ENCODE assay signal across 38 mouse cellular contexts in the genomic region with DNA sequence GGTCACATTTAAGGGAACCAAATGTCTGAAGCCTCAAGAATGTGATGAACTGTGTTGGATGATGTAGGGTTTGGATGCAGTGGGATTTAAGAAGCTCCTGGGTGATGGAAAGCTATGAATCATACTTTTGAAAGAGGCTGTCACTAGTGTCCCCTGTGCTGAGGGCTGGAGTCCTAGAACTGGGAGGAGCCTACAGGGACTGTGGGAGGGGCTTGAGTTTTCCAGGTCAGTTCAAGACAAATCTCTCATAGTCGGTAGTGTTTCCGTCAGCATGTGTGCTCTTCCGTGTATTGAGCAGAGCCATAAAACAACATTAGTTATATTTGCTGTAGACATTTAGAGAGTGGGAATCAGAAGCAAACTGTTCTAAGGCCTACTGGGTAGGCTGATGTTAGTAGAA. TPM values are rescaled to one million over a fixed set of nuclear protein-coding genes. Genes with fewer than 3 reads are reported as not detected.
A peak's percentile ranks its signal among the peaks of the same experiment; 100 is the strongest.
DNase-seq lines count a peak whose midpoint lies in the region; ATAC-seq and TF ChIP-seq lines count a peak whose summit lies in the region.
"Had no signal": no experiment of that assay in that cellular context is flagged by ENCODE, and none has a peak within 500 bp of the region (broad histone marks: within the 10 kb centered on the region; RNA-seq: fewer than 3 reads in every experiment).

No protein-coding gene starts in this region.

- TF ChIP-seq CTCF in intestine, postnatal 0 days (IDR thresholded peaks at IDR 0.05; ENCODE audit: low read depth), result no peak
- TF ChIP-seq CTCF in liver, postnatal 0 days (IDR thresholded peaks at IDR 0.05; ENCODE audit: low read depth), result no peak

- H3K27me3 ChIP-seq in intestine, postnatal 0 days (replicated peaks; ENCODE audit: control insufficient read depth, insufficient read depth, low read length), result no peaks in the 10 kb centered on the region
- no peaks in the 10 kb centered on the region for H3K27me3 ChIP-seq in intestine, embryonic 16.5 days (replicated peaks; ENCODE audit: control insufficient read depth, insufficient read depth, low read length)
- H3K27me3 ChIP-seq in liver, postnatal 0 days (ENCODE audit: insufficient read depth, low read length), result no peaks in the 10 kb centered on the region
- H3K27me3 ChIP-seq in liver, embryonic 12.5 days (replicated peaks), result no peaks in the 10 kb centered on the region
- H3K27me3 ChIP-seq: embryonic facial prominence, embryonic 15.5 days; forebrain, embryonic 13.5 days; hindbrain, embryonic 12.5 days; intestine, embryonic 15.5 days; midbrain, embryonic 13.5 days; neural tube, embryonic 13.5 days had no signal

- no peak overlapping the region for H3K9ac ChIP-seq in intestine, postnatal 0 days (ENCODE audit: low read depth, low read length)
- H3K9ac ChIP-seq in intestine, embryonic 16.5 days (ENCODE audit: low read depth, low read length), result no peak overlapping the region
- no peak overlapping the region for H3K9ac ChIP-seq in liver, postnatal 0 days (replicated peaks)
- H3K9ac ChIP-seq in liver, embryonic 12.5 days, result no peak overlapping the region
- H3K9ac ChIP-seq: embryonic facial prominence, embryonic 15.5 days; forebrain, embryonic 13.5 days; hindbrain, embryonic 12.5 days; intestine, embryonic 15.5 days; midbrain, embryonic 13.5 days; neural tube, embryonic 13.5 days had no signal

- H3K4me1 ChIP-seq in intestine, postnatal 0 days (replicated peaks; ENCODE audit: control insufficient read depth, insufficient read depth, low read length), result no peaks in the 10 kb centered on the region
- H3K4me1 ChIP-seq in intestine, embryonic 16.5 days (ENCODE audit: control insufficient read depth, insufficient read depth, low read length), result peaks cover 8% of the 10 kb centered on the region; the same call in 1 of the 2 replicates
- H3K4me1 ChIP-seq in liver, postnatal 0 days (ENCODE audit: insufficient read depth), result no peaks in the 10 kb centered on the region; the same call in 1 of the 2 replicates
- H3K4me1 ChIP-seq in liver, embryonic 12.5 days, result 0 out of 2 replicates have a peak, but pooled peaks cover 4% of the 10 kb centered on the region
- H3K4me1 ChIP-seq: forebrain, embryonic 13.5 days; hindbrain, embryonic 12.5 days; midbrain, embryonic 13.5 days; neural tube, embryonic 13.5 days had no signal

- ATAC-seq in intestine, postnatal 0 days, result 0 out of 2 replicates have a peak, but pooled peaks have one; percentile 7
- no peak for ATAC-seq in intestine, embryonic 16.5 days
- peak; percentile 37; the same call in 1 of the 2 replicates for ATAC-seq in liver, postnatal 0 days
- ATAC-seq in liver, embryonic 12.5 days, result no peak
- 0 out of 2 replicates have a peak, but pooled peaks have one; percentile 26 for ATAC-seq in erythroblast, adult 5-6 weeks (replicated peaks; ENCODE audit: low FRiP score, poor library complexity, severe bottlenecking)
- ATAC-seq: CD4-positive, CD25-positive, alpha-beta regulatory T cell, adult 4 months; forebrain, embryonic 13.5 days; hindbrain, postnatal 0 days; intestine, embryonic 15.5 days; lung, postnatal 0 days; midbrain, embryonic 13.5 days had no signal

- no peak overlapping the region for H3K4me2 ChIP-seq in intestine, postnatal 0 days (replicated peaks; ENCODE audit: low read depth)
- no peak overlapping the region for H3K4me2 ChIP-seq in intestine, embryonic 16.5 days (ENCODE audit: low read depth, low read length)
- H3K4me2 ChIP-seq in liver, postnatal 0 days (ENCODE audit: low read depth, low read length), result no peak overlapping the region
- no peak overlapping the region for H3K4me2 ChIP-seq in liver, embryonic 12.5 days
- H3K4me2 ChIP-seq: embryonic facial prominence, embryonic 15.5 days; forebrain, embryonic 13.5 days; heart, embryonic 11.5 days; hindbrain, embryonic 12.5 days; intestine, embryonic 15.5 days; midbrain, embryonic 13.5 days; neural tube, embryonic 13.5 days had no signal

- H3K9me3 ChIP-seq in intestine, postnatal 0 days (ENCODE audit: control insufficient read depth), result no peaks in the 10 kb centered on the region
- H3K9me3 ChIP-seq in intestine, embryonic 16.5 days (ENCODE audit: control insufficient read depth, low read length), result no peaks in the 10 kb centered on the region
- H3K9me3 ChIP-seq in liver, postnatal 0 days (ENCODE audit: low read length), result no peaks in the 10 kb centered on the region
- H3K9me3 ChIP-seq in liver, embryonic 12.5 days (replicated peaks), result no peaks in the 10 kb centered on the region
- H3K9me3 ChIP-seq: embryonic facial prominence, embryonic 10.5 days; embryonic facial prominence, embryonic 15.5 days; forebrain, embryonic 13.5 days; hindbrain, embryonic 12.5 days; intestine, embryonic 15.5 days; midbrain, embryonic 13.5 days; neural tube, embryonic 13.5 days had no signal

- no peak overlapping the region for H3K27ac ChIP-seq in intestine, postnatal 0 days (ENCODE audit: low read depth, low read length)
- H3K27ac ChIP-seq in intestine, embryonic 16.5 days (ENCODE audit: low read length), result no peak overlapping the region
- H3K27ac ChIP-seq in liver, postnatal 0 days (ENCODE audit: low read depth), result no peak overlapping the region
- H3K27ac ChIP-seq in liver, embryonic 12.5 days, result no peak overlapping the region
- H3K27ac ChIP-seq: embryonic facial prominence, embryonic 10.5 days; embryonic facial prominence, embryonic 15.5 days; forebrain, embryonic 13.5 days; hindbrain, embryonic 12.5 days; hindbrain, postnatal 0 days; intestine, embryonic 15.5 days; midbrain, embryonic 13.5 days; neural tube, embryonic 13.5 days had no signal

- no peak for TF ChIP-seq EP300 in liver, postnatal 0 days (IDR thresholded peaks at IDR 0.05; ENCODE audit: low read depth)

- no peak for DNase-seq in liver, postnatal 0 days
- DNase-seq in left cerebral cortex, adult 9 months (ENCODE audit: low spot score in 2 of 2), result no peak
- no peak for DNase-seq in ovary, postnatal 36 days (ENCODE audit: low spot score)
- DNase-seq: adrenal gland, postnatal 36 days; cerebellum, adult 18-20 months; cerebellum, postnatal 10 days; gastrocnemius, postnatal 14 days; heart, postnatal 36 days; kidney, postnatal 25 days; left cerebral cortex, postnatal 4 days; lung, adult 18-20 months; lung, postnatal 4 days; right cerebral cortex, postnatal 25 days; thymus, postnatal 25 days had no signal

- peaks cover 33% of the 10 kb centered on the region for H3K36me3 ChIP-seq in intestine, postnatal 0 days (ENCODE audit: control insufficient read depth, insufficient read depth)
- H3K36me3 ChIP-seq in intestine, embryonic 16.5 days (ENCODE audit: control insufficient read depth, insufficient read depth, low read length), result peaks cover 6% of the 10 kb centered on the region
- peaks cover 32% of the 10 kb centered on the region for H3K36me3 ChIP-seq in liver, postnatal 0 days (replicated peaks; ENCODE audit: insufficient read depth, low read length)
- H3K36me3 ChIP-seq in liver, embryonic 12.5 days, result peaks cover 52% of the 10 kb centered on the region

- 21% methylated on average over 3 of the region's 3 CpGs for WGBS in intestine, postnatal 0 days
- WGBS in intestine, embryonic 16.5 days, result 34% methylated on average over 3 of the region's 3 CpGs
- WGBS in liver, postnatal 0 days (ENCODE audit: insufficient replicate concordance), result 42% methylated on average over 3 of the region's 3 CpGs
- WGBS in liver, embryonic 12.5 days (ENCODE audit: insufficient replicate concordance), result 52% methylated on average over 3 of the region's 3 CpGs

- H3K4me3 ChIP-seq in intestine, postnatal 0 days (ENCODE audit: low read depth, low read length), result no peak overlapping the region
- no peak overlapping the region for H3K4me3 ChIP-seq in intestine, embryonic 16.5 days (ENCODE audit: low read length)
- H3K4me3 ChIP-seq in liver, postnatal 0 days (ENCODE audit: low read depth, low read length), result no peak overlapping the region
- H3K4me3 ChIP-seq in liver, embryonic 12.5 days, result no peak overlapping the region
- H3K4me3 ChIP-seq: embryonic facial prominence, embryonic 10.5 days; embryonic facial prominence, embryonic 15.5 days; forebrain, embryonic 13.5 days; hindbrain, embryonic 12.5 days; intestine, embryonic 15.5 days; midbrain, embryonic 13.5 days; neural tube, embryonic 13.5 days had no signal

RNA-seq across cellular contexts. Expression of a gene that starts 2.4 kb away (rescaled TPM):
- 0.34 and 0.41 TPM in 2 replicates for polyA plus RNA-seq in intestine, postnatal 0 days (2015; fragmentation: Nextera tagmentation; extraction: Ambion mirVana)
- polyA plus RNA-seq in intestine, embryonic 16.5 days (2015; fragmentation: Nextera tagmentation; extraction: Ambion mirVana), result 0.86 and 0.88 TPM in 2 replicates
- 0.44 and 0.60 TPM in 2 replicates for polyA plus RNA-seq in liver, postnatal 0 days (2015; fragmentation: Nextera tagmentation; extraction: Ambion mirVana)
- 2.2 TPM in 2 replicates for polyA plus RNA-seq in liver, embryonic 12.5 days (2016; fragmentation: Nextera tagmentation; extraction: Ambion mirVana)
- total RNA-seq in erythroblast, adult 5-6 weeks (2015; ENCODE audit: low replicate concordance), result 47.1 and 65.0 TPM in 2 replicates
- total RNA-seq in erythroblast, adult 5-6 weeks (2017; ENCODE audit: low replicate concordance), result 44.1 and 45.0 TPM in 2 replicates

RNA-seq across cellular contexts. Expression of a gene that starts 3.1 kb away (rescaled TPM):
- 3.7 and 4.4 TPM in 2 replicates for polyA plus RNA-seq in intestine, postnatal 0 days (2015; fragmentation: Nextera tagmentation; extraction: Ambion mirVana)
- 2.4 and 2.7 TPM in 2 replicates for polyA plus RNA-seq in intestine, embryonic 16.5 days (2015; fragmentation: Nextera tagmentation; extraction: Ambion mirVana)
- polyA plus RNA-seq in liver, postnatal 0 days (2015; fragmentation: Nextera tagmentation; extraction: Ambion mirVana), result 0.05 and 0.06 TPM in 2 replicates
- polyA plus RNA-seq in liver, embryonic 12.5 days (2016; fragmentation: Nextera tagmentation; extraction: Ambion mirVana), result 0.05 and 0.06 TPM in 2 replicates
- 4.0 and 6.9 TPM in 2 replicates for total RNA-seq in erythroblast, adult 5-6 weeks (2015; ENCODE audit: low replicate concordance)
- total RNA-seq in erythroblast, adult 5-6 weeks (2017; ENCODE audit: low replicate concordance), result 2.9 and 6.6 TPM in 2 replicates
- total RNA-seq: granulocyte monocyte progenitor cell, adult 5-6 weeks; megakaryocyte-erythroid progenitor cell, adult 5-6 weeks had no signal
- polyA plus RNA-seq: CD4-positive, CD25-positive, alpha-beta regulatory T cell, adult 4 months; forebrain, embryonic 13.5 days; hindbrain, embryonic 12.5 days; midbrain, embryonic 13.5 days; neural tube, embryonic 13.5 days had no signal

RNA-seq across cellular contexts. Expression of a gene that starts 11.3 kb away (rescaled TPM):
- 59.5 and 60.2 TPM in 2 replicates for polyA plus RNA-seq in intestine, postnatal 0 days (2015; fragmentation: Nextera tagmentation; extraction: Ambion mirVana)
- polyA plus RNA-seq in intestine, embryonic 16.5 days (2015; fragmentation: Nextera tagmentation; extraction: Ambion mirVana), result 119 and 125 TPM in 2 replicates
- polyA plus RNA-seq in liver, postnatal 0 days (2015; fragmentation: Nextera tagmentation; extraction: Ambion mirVana), result 78.4 and 78.8 TPM in 2 replicates
- 263 and 273 TPM in 2 replicates for polyA plus RNA-seq in liver, embryonic 12.5 days (2016; fragmentation: Nextera tagmentation; extraction: Ambion mirVana)
- total RNA-seq in erythroblast, adult 5-6 weeks (2015; ENCODE audit: low replicate concordance), result 797 and 835 TPM in 2 replicates
- total RNA-seq in erythroblast, adult 5-6 weeks (2017; ENCODE audit: low replicate concordance), result 707 and 918 TPM in 2 replicates

RNA-seq across cellular contexts. Expression of a gene that starts 25.2 kb away (rescaled TPM):
- 117 and 124 TPM in 2 replicates for polyA plus RNA-seq in intestine, postnatal 0 days (2015; fragmentation: Nextera tagmentation; extraction: Ambion mirVana)
- 136 and 145 TPM in 2 replicates for polyA plus RNA-seq in intestine, embryonic 16.5 days (2015; fragmentation: Nextera tagmentation; extraction: Ambion mirVana)
- polyA plus RNA-seq in liver, postnatal 0 days (2015; fragmentation: Nextera tagmentation; extraction: Ambion mirVana), result 65.1 and 72.3 TPM in 2 replicates
- polyA plus RNA-seq in liver, embryonic 12.5 days (2016; fragmentation: Nextera tagmentation; extraction: Ambion mirVana), result 115 and 119 TPM in 2 replicates
- 98.0 and 105 TPM in 2 replicates for total RNA-seq in erythroblast, adult 5-6 weeks (2015; ENCODE audit: low replicate concordance)
- total RNA-seq in erythroblast, adult 5-6 weeks (2017; ENCODE audit: low replicate concordance), result 362 and 618 TPM in 2 replicates

RNA-seq across cellular contexts. Expression of a gene that starts 40.0 kb away (rescaled TPM):
- 54.3 and 63.3 TPM in 2 replicates for polyA plus RNA-seq in intestine, postnatal 0 days (2015; fragmentation: Nextera tagmentation; extraction: Ambion mirVana)
- 1.2 and 1.9 TPM in 2 replicates for polyA plus RNA-seq in intestine, embryonic 16.5 days (2015; fragmentation: Nextera tagmentation; extraction: Ambion mirVana)
- polyA plus RNA-seq in liver, postnatal 0 days (2015; fragmentation: Nextera tagmentation; extraction: Ambion mirVana), result 97.9 and 206 TPM in 2 replicates
- polyA plus RNA-seq in liver, embryonic 12.5 days (2016; fragmentation: Nextera tagmentation; extraction: Ambion mirVana), result not detected in 2 replicates
- total RNA-seq in erythroblast, adult 5-6 weeks (2015; ENCODE audit: low replicate concordance), result not detected in 2 replicates
- total RNA-seq in erythroblast, adult 5-6 weeks (2017; ENCODE audit: low replicate concordance), result 0.70 TPM in 1 of 2 replicates, not detected in the other
- total RNA-seq: gastrocnemius, postnatal 14 days; granulocyte monocyte progenitor cell, adult 5-6 weeks; heart, postnatal 36 days; layer of hippocampus, adult 18-20 months; layer of hippocampus, postnatal 25 days; left cerebral cortex, adult 8-10 months; left cerebral cortex, postnatal 4 days; megakaryocyte-erythroid progenitor cell, adult 5-6 weeks had no signal
- polyA plus RNA-seq: brain, embryonic 14.5 days; CD4-positive, CD25-positive, alpha-beta regulatory T cell, adult 4 months; cortical plate, adult 2 months; embryonic facial prominence, embryonic 10.5 days; embryonic facial prominence, embryonic 15.5 days; forebrain, embryonic 13.5 days; heart, embryonic 11.5 days; heart, embryonic 16.5 days; hindbrain, embryonic 12.5 days; hindbrain, postnatal 0 days; limb, embryonic 14.5 days; midbrain, embryonic 13.5 days; neural tube, embryonic 13.5 days had no signal

Comparison
In these comparisons a context has a peak if more than half of its experiments do, and no peak if none do; other contexts are left out.
1. ATAC-seq: peak in intestine, postnatal 0 days (single experiment), liver, postnatal 0 days (single experiment) and erythroblast, adult 5-6 weeks (single experiment); none in intestine, embryonic 16.5 days (single experiment) and liver, embryonic 12.5 days (single experiment).